Mouse (Mus musculus) ES-Bruce4 (cell line): ENCODE data around the gene Pam.

Source experiments
- CTCF ChIP-seq: IDR thresholded peaks from one replicate; pipeline ENCODE4 v1.8.1; 2011; ENCODE audit warnings: low read depth, low read length
- EP300 ChIP-seq: IDR thresholded peaks from 2 replicates; pipeline ENCODE4 v1.6.1; 2011; ENCODE audit warnings: low read depth, low read length; ENCODE audit not compliant: insufficient read depth

DNA sequence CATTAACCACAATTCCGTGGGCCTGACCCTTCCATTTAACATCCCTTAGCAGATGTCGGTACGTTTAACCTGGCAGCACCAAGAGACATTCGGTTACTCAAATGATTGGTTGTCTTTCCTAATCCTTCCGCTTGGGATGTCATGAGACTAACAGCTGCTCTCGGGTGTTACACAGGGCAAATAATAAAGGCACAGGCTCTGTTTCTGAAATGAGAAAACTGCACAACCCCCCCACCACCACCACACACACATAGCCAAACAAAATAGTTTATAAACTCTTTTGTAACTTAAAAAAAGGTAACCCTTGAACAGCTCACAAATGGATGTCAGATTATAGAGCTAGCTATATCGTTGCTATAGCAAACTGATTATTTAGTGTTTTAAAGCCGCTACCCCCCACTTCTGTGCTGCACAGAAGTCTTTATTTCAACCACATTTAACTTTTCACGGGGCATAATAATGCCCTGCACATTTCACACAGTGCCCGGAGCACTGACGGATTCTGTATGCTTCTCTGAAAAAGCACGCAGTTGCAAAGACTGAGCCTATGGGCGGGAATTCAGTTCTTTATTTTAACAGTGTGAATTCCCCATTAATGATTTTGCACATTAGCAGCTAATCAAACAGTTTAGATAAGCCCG lies 246.7 kb downstream of the Pam start:
- TF ChIP-seq CTCF, result no peak
- TF ChIP-seq EP300, result no peak
